Comparison of ENCODE assay signal across 1 mouse cellular context in genomic region chr6:42257303-42257863, GRCm38 (mm10).
TF ChIP-seq lines count a peak whose summit lies in the region.

No protein-coding gene starts in this region.

TF ChIP-seq in CH12.LX, 34 proteins besides CTCF, POLR2A, EP300 and RAD21:
- TF ChIP-seq SMC3 (IDR thresholded peaks at IDR 0.05; ENCODE audit: low read depth, low read length) (peak; percentile 84), IRF4 (IDR thresholded peaks at IDR 0.05; ENCODE audit: low read depth, low read length) (peak; percentile 23; the same call in 1 of the 2 replicates), KAT2A (IDR thresholded peaks at IDR 0.05; ENCODE audit: insufficient replicate concordance, low read length) (no peak), MAX (IDR thresholded peaks at IDR 0.05; ENCODE audit: low read length) (no peak)
TF ChIP-seq in CH12.LX: peak in this region for 2.
